Mouse (Mus musculus) ES-Bruce4 (cell line): ENCODE measurements around the gene Nupr1. TPM values are rescaled to one million over a fixed set of nuclear protein-coding genes. Genes with fewer than 3 reads are reported as not detected.

Source experiments
- H3K27ac ChIP-seq: 2 replicates; pipeline ENCODE4 v1.5.1; 2012; ENCODE audit warnings: low read length, inconsistent platforms; ENCODE audit not compliant: insufficient read depth
- H3K27me3 ChIP-seq: 2 replicates; pipeline ENCODE4 v1.6.1; 2012; ENCODE audit warnings: mild to moderate bottlenecking, low read length, inconsistent platforms; ENCODE audit not compliant: control insufficient read depth, poor library complexity, insufficient read depth, severe bottlenecking
- H3K36me3 ChIP-seq: 2 replicates; pipeline ENCODE4 v1.6.1; 2012; ENCODE audit warnings: inconsistent platforms, mild to moderate bottlenecking, low read length, moderate library complexity; ENCODE audit not compliant: control insufficient read depth, poor library complexity, insufficient read depth, severe bottlenecking
- H3K4me1 ChIP-seq: one replicate; pipeline ENCODE4 v1.8.1; 2011; ENCODE audit warnings: low read length; ENCODE audit not compliant: control insufficient read depth, insufficient read depth
- H3K4me3 ChIP-seq: 2 replicates; pipeline ENCODE4 v1.5.1; 2011; ENCODE audit warnings: low read depth, mild to moderate bottlenecking, low read length
- H3K9ac ChIP-seq: 2 replicates; pipeline ENCODE4 v1.6.1; 2012; ENCODE audit warnings: low read depth, mild to moderate bottlenecking, inconsistent platforms; ENCODE audit not compliant: poor library complexity, severe bottlenecking
- H3K9me3 ChIP-seq: replicated peaks from 2 replicates; pipeline ENCODE4 v1.6.1; 2012; ENCODE audit warnings: mild to moderate bottlenecking, low read length, inconsistent platforms; ENCODE audit not compliant: control insufficient read depth, poor library complexity, insufficient read depth, severe bottlenecking
- CTCF ChIP-seq: IDR thresholded peaks from one replicate; pipeline ENCODE4 v1.8.1; 2011; ENCODE audit warnings: low read depth, low read length
- EP300 ChIP-seq: IDR thresholded peaks from 2 replicates; pipeline ENCODE4 v1.6.1; 2011; ENCODE audit warnings: low read depth, low read length; ENCODE audit not compliant: insufficient read depth
- POLR2A ChIP-seq: IDR thresholded peaks from one replicate; pipeline ENCODE4 v1.8.1; 2011; ENCODE audit warnings: low read length; ENCODE audit not compliant: insufficient read depth
- polyA plus RNA-seq: library from polyadenylated mRNA; stranded (reverse); fragments of >200 nt; gene quantifications from 2 replicates; pipeline ENCODE4 v1.2.4, GENCODE M21; 2011; ENCODE audit warnings: low read depth; ENCODE audit not compliant: missing spikeins, insufficient read depth, insufficient read length

The Nupr1 gene
- polyA plus RNA-seq, 1 experiment, result 13.6 TPM

DNA sequence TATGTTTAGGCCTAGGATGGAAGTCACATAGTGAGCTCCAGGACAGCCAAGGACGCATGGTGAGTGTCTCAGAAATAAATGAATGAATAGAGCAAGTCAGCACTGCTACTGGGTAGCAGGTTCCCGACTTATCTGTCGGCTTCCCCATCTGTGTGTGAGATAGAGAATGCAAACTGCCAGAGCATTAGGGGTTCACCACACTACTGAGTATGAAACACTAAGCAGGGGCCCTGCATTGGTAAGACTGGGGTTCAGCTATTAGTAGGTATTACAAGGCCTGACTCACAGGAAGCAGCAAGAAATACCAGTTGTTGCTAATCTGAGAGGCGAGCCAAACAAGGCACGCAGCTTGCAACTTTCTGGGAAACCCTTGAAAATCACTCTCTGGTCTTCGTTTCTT is 31.7 kb downstream of the Nupr1 start:
- Histone ChIP-seq H3K36me3 (no peaks in the 10 kb centered on the region), H3K4me1 (no peaks in the 10 kb centered on the region), H3K9me3 (no peaks in the 10 kb centered on the region), H3K9ac (no peak overlapping the region), H3K27me3 (no peaks in the 10 kb centered on the region), H3K27ac (no peak overlapping the region), H3K4me3 (no peak overlapping the region)
- no peak for TF ChIP-seq CTCF
- no peak for TF ChIP-seq POLR2A
- TF ChIP-seq EP300, result no peak

DNA sequence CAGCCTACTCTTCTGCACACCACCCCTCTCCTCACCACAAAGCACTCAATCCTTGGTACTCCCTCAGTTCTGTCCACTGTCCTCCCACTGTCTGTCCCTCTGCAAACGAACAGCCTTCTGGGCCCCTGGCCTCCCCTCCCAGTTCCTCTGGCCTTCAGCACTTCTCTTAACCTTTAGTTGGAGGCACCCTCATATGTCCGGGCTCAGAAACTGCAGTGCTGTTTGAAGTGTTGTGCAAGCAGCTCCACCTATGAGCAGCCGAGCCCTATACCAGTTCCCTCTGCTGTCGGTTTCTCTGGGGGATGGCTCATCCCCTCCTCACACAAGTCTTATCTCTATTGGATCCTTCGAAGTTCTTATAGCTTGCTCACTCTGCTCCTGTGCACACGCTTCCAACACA is 34.2 kb downstream of the Nupr1 start:
- H3K9me3 ChIP-seq, result no peaks in the 10 kb centered on the region
- H3K4me1 ChIP-seq, result no peaks in the 10 kb centered on the region
- no peak overlapping the region for H3K27ac ChIP-seq
- no peaks in the 10 kb centered on the region for H3K36me3 ChIP-seq
- H3K27me3 ChIP-seq, result no peaks in the 10 kb centered on the region
- TF ChIP-seq POLR2A (no peak), CTCF (no peak)
- no peak overlapping the region for H3K9ac ChIP-seq
- no peak overlapping the region for H3K4me3 ChIP-seq

DNA sequence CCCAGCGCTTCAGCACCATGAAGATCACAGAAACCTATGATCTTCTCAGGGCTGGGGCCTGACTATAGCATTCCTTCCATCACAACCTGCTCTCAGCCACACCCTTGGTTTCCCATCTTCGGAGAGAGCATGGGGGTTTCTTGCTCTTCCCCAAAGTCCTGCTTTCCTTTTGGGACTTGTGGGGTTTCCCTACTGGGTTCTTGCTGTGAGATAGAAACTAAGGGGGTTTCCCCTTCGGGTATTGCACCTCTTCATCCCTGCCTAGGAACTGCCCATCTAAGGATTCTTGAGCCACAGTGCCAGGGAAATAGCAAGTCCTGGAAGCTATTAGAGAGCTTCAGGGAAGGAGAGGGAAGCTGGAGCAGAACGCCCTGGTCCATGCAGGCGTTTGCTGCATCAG is 34.8 kb downstream of the Nupr1 start:
- TF ChIP-seq CTCF, result no peak
- TF ChIP-seq EP300, result no peak
- no peak for TF ChIP-seq POLR2A
- Histone ChIP-seq H3K9me3 (no peaks in the 10 kb centered on the region), H3K4me1 (no peaks in the 10 kb centered on the region), H3K4me3 (no peak overlapping the region), H3K27ac (no peak overlapping the region), H3K36me3 (no peaks in the 10 kb centered on the region), H3K27me3 (no peaks in the 10 kb centered on the region), H3K9ac (no peak overlapping the region)

DNA sequence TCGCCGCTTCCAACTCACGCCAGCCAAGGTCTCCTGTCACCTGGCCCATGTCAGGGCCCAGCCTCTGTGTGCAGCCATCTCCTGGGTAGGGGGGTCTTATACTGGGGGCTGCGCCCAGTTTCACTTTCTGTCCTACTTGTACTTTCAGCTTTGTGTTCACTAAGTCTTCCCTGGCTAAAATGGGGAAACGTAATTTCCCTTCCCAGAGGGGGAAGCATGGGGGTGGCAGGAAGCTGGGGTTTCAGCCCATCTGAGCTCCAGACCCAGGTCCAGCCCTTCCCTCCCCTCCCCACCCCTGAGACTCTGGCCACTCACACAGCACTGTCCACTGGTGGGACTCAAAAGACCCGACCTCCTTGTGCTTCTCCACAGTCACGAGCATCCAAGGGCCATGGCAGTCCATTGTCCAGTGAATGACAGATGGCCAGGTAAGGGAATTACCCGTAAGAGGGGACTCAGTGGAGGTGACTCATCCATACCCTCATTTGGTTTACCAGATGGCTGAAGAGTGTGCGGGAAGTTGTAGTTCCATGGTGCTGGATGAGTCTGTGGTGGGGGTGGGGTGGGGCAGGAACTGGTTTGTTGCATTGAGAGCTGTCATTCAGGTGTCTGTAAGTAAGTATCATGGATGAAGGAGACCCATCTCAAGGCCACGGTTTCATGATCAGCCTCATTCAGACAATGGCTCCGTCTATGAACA is 35.6 kb downstream of the Nupr1 start, which contains the start of gene Il27:
Gene Il27 (minus strand): TSS at position 80 of the 700 bp plus-strand sequence.
- H3K9ac ChIP-seq, result no peak within 1 kb of the TSS
- no peaks in the 10 kb centered on the region for H3K27me3 ChIP-seq
- H3K36me3 ChIP-seq, result no peaks in the 10 kb centered on the region
- no peak within 1 kb of the TSS for H3K4me3 ChIP-seq
- no peak within 1 kb of the TSS for H3K27ac ChIP-seq
- no peaks in the 10 kb centered on the region for H3K4me1 ChIP-seq
- H3K9me3 ChIP-seq, result no peaks in the 10 kb centered on the region
- TF ChIP-seq POLR2A (no peak), EP300 (no peak), CTCF (no peak)

DNA sequence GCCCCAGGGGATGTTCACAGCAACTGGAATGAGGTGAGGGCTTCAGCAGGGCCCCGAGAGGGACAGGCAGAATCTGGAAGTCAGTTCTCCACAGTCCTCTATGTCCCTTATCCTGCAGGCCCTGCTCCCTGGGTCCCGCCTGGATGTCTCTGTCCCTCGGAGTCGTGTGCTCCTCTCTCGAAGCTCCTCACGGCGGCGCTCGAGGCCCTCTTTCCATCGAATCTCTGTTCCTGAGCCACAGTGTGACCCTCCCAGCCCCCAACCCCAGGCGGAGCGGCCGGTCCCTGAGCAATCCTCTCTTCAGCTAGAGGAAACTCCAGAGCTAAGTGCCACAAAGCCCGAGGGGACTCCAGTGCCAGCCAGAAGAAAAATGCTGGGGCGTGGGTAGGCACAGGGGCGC is 42.9 kb downstream of the Nupr1 start:
- H3K9ac ChIP-seq, result peak overlapping the region; percentile 31
- no peak overlapping the region for H3K27ac ChIP-seq
- H3K36me3 ChIP-seq, result no peaks in the 10 kb centered on the region
- TF ChIP-seq EP300 (no peak), CTCF (peak; percentile 81), POLR2A (no peak)
- peaks cover 1% of the 10 kb centered on the region for H3K4me1 ChIP-seq
- H3K4me3 ChIP-seq, result peak overlapping the region; percentile 29
- no peaks in the 10 kb centered on the region for H3K27me3 ChIP-seq
- no peaks in the 10 kb centered on the region for H3K9me3 ChIP-seq

DNA sequence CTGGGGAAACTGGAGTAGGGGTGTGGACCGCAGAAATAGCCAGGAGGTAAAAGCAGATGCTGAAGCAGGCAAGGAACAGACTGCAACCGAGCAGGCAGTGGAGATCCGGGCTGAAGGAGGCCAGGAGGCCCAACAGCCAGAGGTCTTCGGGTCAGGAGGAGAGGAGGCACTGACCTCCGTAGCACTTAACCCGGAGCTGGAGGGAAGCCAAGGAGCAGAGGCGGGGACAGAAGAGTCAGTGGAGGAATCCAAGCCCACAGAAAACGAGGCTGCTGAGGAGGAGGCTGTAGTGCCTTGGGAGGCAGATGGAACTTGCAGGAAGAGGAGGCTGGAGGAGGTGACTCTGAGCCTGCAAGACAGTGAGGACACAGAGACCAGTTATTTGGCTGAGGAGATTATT is 43.8 kb downstream of the Nupr1 start:
- Histone ChIP-seq H3K4me3 (no peak overlapping the region), H3K9me3 (no peaks in the 10 kb centered on the region), H3K4me1 (peaks cover 1% of the 10 kb centered on the region), H3K27ac (no peak overlapping the region), H3K36me3 (no peaks in the 10 kb centered on the region), H3K27me3 (no peaks in the 10 kb centered on the region), H3K9ac (no peak overlapping the region)
- TF ChIP-seq CTCF (no peak), EP300 (no peak), POLR2A (no peak)
